Mouse (Mus musculus) frontal cortex, postnatal 10 days (tissue): ENCODE measurements around the gene Prdm10.
A peak's percentile ranks its signal among the peaks of the same experiment; 100 is the strongest.

Source experiments
- DNase-seq, 2 experiments: peaks; one replicate each; pipeline ENCODE4 v3.0.0; 2022; ENCODE audit warnings: low spot score in 2 of 2, mixed read lengths in 1 of 2

Gene Prdm10

DNA sequence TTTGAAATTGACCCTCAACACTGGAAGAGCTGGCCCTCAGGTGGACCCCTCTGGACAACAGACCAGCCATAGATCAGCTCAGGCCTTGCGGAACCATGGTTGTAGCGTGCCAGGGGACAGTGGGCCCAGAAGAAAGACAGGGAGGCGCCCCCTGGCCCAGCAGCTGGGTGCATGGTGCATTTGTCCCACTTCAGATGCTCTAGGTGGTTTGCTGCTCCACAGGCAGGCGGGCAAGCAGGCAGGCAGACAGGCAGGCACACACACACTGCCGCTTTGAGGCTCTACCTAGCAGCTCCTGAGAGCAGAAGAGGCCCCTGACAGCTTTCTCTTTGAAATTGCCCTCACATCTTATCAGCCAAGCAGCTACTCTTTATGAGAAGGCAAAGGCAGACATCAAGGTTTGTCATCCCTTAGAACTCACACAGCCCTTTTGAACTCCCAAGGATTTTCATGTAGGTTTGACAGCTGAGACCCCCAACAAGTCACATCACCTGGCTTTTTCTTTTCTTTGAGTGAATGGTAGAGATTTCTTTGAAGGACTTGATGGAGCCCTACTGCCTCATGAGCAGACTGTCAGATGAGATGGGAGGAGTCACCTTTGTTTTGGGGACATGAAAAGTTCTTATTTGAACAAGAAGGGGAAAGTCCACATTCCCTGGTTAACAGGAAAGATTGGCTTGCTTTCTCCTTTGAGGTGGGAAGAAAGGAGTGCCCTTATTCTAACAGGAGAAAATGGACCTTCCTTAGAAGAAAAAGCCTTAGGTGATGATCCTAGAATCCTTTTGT, 21.4 kb downstream of the Prdm10 start:
- DNase-seq, result no peak

GRCm38 (mm10) chr9:31304358-31304757, 24.0 kb downstream of the Prdm10 start:
- no peak for DNase-seq

- DNase-seq, result no peak
Observed at GRCm38 (mm10) chr9:31305117-31305516, 24.8 kb downstream of the Prdm10 start.

DNA sequence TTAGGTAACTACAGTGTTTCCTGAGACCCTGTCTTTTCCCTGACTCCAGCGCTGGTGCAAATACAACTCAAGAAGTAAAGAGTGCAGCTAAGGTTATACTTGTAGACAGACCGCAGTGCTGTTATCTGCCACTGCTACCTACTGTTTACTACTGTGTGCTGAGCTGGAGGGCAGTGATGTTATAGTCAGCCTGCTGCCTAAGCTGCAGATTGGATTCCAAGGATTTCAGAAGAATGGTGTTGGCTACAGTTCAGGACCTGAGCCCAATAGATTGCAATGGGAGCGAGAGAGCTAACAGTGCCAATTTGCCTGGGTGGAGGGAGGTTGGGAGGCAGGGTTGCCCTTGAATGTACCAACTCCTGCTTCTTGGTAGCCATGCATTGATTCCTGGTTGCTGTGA, 25.5 kb downstream of the Prdm10 start:
- no peak for DNase-seq

GRCm38 (mm10) chr9:31307232-31307631, 26.9 kb downstream of the Prdm10 start:
- no peak for DNase-seq

- no peak for DNase-seq
Observed at GRCm38 (mm10) chr9:31309041-31309440, 28.7 kb downstream of the Prdm10 start.

DNA sequence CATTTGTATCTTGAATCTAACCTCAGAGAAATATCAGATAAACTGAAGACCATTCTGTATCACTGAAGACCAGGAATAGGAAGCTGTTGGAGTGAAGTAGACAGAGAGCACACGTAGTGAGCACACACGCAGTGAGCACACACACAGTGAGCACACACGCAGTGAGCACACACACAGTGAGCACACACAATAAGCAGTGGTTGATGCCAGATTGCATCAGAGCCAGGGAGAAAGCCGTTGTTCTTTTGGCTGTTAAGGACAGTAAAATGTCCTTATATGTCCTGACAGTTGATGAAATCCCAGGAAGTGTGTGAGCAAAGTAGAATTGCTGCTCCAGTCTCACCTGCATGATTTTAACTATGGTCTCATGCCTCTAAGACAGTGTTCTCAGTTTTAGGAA, 30.3 kb downstream of the Prdm10 start:
- DNase-seq, result no peak

- DNase-seq, result no peak
Observed at GRCm38 (mm10) chr9:31313876-31314275, 33.5 kb downstream of the Prdm10 start.

DNA sequence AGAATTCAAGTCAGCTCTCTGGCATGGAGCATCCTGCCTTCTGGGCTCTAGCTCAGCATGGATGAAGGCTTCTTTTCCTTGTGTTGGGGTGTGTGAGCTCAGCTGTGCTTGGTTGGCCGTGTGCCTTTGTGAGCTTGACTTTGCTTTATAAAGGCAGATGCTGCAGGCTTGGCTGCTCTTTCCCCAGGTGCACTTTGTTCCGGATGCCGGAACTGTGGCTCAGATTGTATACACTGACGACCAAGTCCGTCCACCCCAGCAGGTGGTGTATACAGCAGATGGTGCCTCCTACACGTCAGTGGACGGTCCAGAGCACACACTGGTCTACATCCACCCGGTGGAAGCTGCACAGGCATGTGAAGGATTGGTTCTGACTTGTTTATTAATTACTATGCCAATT, 35.6 kb downstream of the Prdm10 start:
- DNase-seq, result no peak

- DNase-seq, result no peak
Observed at GRCm38 (mm10) chr9:31318956-31319355, 38.6 kb downstream of the Prdm10 start.

DNA sequence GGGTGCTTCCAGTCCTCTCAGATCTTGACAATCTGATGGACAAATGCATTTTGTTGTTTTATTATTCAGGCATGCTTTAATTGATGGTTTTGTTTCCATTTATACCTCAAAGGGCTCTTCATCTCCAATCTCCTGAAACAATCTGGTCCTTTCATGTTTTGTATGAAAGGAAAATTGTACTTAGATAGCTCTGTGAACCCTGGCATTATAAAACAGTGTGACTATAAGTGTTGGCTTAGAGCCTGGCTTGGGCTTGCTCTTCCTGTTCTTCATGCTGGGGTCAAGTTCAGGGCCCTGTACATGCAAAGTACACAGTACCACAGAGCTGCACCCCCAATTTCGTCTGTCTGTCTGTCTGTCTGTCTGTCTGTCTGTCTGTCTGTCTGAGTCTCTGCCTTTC, 40.4 kb downstream of the Prdm10 start:
- no peak for DNase-seq

- DNase-seq, result no peak
Observed at GRCm38 (mm10) chr9:31321526-31321925, 41.2 kb downstream of the Prdm10 start.

- no peak for DNase-seq
Observed at GRCm38 (mm10) chr9:31322090-31322489, 41.8 kb downstream of the Prdm10 start.

GRCm38 (mm10) chr9:31330816-31331215, 50.5 kb downstream of the Prdm10 start:
- no peak for DNase-seq

DNA sequence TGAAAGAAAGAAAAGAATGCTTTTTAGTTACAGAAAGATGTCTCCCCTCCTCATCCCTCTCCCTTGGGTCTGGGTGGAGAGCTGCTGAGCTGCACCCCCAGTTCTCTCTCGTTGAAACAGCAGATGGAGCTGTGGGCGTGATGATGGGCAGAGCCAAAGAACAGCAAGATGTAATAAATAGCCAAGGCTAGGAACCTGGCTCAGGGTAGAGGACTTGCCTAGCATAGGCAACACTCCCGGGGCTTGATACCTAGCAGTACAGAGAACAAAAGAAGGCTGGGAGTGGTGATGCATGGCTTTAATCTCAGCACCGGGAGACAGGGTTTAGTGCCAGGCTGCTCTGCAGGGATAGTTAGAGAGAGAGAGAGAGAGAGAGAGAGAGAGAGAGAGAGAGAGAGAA, 50.9 kb downstream of the Prdm10 start:
- peak; percentile 24 to 33 for DNase-seq

DNA sequence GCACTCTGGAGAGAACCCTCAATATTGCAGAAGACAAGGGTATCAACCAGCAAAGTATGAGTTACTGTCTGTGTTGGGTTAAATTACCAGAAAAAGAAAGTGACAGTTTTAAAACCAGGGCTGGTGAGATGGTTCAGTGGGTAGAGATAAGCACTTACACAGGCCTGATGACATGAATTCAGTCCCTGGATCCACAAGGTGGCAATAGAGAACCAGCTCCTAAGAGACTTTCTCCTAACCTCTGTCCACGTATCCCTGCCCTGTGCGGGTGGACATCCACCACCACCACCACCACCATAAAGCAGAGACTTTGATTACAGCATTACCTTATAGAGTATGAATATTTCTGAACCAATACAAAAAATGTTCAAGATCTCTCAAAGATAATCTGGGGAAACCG, 51.6 kb downstream of the Prdm10 start:
- DNase-seq, result no peak

DNA sequence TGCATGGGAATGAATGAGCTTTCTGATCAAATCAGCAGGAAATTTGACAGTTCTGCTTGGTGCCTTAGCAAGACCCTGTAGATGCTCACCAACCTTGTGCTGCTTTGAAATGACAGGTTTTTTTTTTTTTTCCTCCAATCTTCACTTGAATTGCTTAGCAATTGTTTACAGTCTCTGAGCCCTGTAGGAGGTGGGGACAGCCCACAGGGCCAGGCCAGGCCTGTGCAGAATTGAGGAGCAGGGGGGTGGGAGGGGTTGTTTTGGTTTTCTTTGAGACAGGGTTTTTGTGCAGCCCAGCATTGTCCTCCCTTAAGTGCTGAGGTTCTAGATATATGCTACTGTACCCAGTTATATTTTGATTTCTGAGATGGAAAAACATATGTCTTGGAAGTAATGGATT, 52.5 kb downstream of the Prdm10 start:
- DNase-seq, result no peak

DNA sequence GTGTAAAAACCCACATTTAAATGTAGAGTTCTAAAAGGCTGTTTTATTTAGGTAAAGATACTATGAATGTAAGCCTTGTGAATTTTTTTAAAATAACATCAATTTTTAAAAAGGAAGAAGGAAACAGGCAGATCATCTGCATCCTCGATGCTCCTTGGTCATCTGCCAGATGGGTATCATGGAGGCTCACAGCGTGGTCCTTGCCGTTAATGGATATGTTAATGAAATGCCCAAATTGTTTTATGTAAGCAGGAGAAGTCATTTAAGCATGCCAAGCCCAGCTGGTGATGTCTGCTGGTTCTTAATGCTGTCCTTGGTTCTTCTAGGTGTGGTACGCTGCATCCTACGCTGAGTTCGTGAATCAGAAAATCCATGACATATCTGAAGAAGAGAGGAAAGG, 54.7 kb downstream of the Prdm10 start:
- no peak for DNase-seq

GRCm38 (mm10) chr9:31344289-31344831, 64.0 kb downstream of the Prdm10 start:
- DNase-seq, result no peak

- DNase-seq, result no peak
Observed at GRCm38 (mm10) chr9:31346575-31347080, 66.3 kb downstream of the Prdm10 start.

DNA sequence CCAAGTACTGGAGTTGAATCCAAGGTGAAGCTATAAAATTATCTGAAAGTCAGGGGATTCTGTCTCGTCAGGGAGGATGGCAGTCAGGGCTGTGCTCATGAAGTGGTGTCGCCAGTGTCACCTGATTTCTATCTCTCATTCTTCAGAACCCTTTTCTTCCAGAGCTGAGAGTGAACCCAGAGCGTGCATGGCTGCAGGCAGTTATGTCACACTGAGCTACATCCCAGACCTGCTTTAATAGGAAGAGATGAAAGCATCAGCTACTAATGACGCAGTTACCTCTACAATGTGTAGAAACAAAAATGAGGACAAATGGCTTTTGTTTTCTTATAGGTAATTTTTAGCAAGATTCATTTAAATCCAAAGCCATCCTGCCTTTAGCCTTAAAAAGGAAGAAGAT, 68.1 kb downstream of the Prdm10 start:
- no peak for DNase-seq

GRCm38 (mm10) chr9:31348915-31349314, 68.6 kb downstream of the Prdm10 start:
- peak in 1 of 2 experiments; percentile 61 for DNase-seq

DNA sequence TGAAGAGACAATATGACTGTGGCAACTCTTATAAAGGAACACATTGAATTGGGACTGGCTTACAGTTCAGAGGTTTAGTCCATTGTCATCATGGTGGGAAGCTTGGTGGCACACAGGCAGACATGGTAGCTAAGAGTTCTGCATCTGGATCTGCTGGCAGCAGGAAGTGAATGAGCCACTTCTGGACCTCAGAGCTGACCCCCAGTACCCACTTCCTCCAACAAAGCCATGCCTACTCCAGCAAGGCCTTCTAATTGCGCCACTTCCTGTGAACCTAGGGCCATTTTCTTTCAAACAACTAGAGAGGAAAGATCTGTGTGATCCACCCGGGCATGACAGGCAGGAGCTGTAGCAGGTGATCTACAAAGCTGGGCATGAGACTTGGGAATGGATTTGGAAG, 72.4 kb downstream of the Prdm10 start:
- DNase-seq, result no peak
